Mouse (Mus musculus): ENCODE data around the gene Foxp1. TPM values are rescaled to one million over a fixed set of nuclear protein-coding genes. Genes with fewer than 3 reads are reported as not detected.

Foxp1 gene
- polyA plus RNA-seq, 1 experiment from 2014 or later = 77.5 TPM

GRCm38 (mm10) chr6:99056379-99056778 is 466.1 kb downstream of the Foxp1 start:
- H3K27ac ChIP-seq (replicated peaks) = no peak overlapping the region
- H3K36me3 ChIP-seq = no peaks in the 10 kb centered on the region
- no peak for ATAC-seq (ENCODE audit: insufficient number of reproducible peaks, low FRiP score, low TSS enrichment, low read depth)
- no peak overlapping the region for H3K9ac ChIP-seq
- H3K4me2 ChIP-seq (replicated peaks) = no peak overlapping the region
- H3K27me3 ChIP-seq = 0 out of 2 replicates have a peak, but pooled peaks cover 3% of the 10 kb centered on the region
- no peaks in the 10 kb centered on the region for H3K4me1 ChIP-seq
- 67% methylated on average over 2 of the region's 2 CpGs for WGBS
- H3K9me3 ChIP-seq (replicated peaks) = no peaks in the 10 kb centered on the region
- H3K4me3 ChIP-seq (replicated peaks) = no peak overlapping the region

- Histone ChIP-seq H3K9ac (no peak overlapping the region), H3K4me3 (replicated peaks) (no peak overlapping the region), H3K9me3 (replicated peaks) (no peaks in the 10 kb centered on the region), H3K27ac (replicated peaks) (no peak overlapping the region), H3K27me3 (0 out of 2 replicates have a peak, but pooled peaks cover 3% of the 10 kb centered on the region), H3K4me1 (no peaks in the 10 kb centered on the region), H3K36me3 (no peaks in the 10 kb centered on the region), H3K4me2 (replicated peaks) (no peak overlapping the region)
- 75% methylated on average over 2 of the region's 2 CpGs for WGBS
- no peak for ATAC-seq (ENCODE audit: insufficient number of reproducible peaks, low FRiP score, low TSS enrichment, low read depth)
These were observed 468.5 kb downstream of the Foxp1 start for GRCm38 (mm10) chr6:99053998-99054397.

GRCm38 (mm10) chr6:99053111-99053510 is 469.4 kb downstream of the Foxp1 start:
- Histone ChIP-seq H3K36me3 (no peaks in the 10 kb centered on the region), H3K9ac (no peak overlapping the region), H3K27me3 (0 out of 2 replicates have a peak, but pooled peaks cover 3% of the 10 kb centered on the region), H3K27ac (replicated peaks) (no peak overlapping the region), H3K4me3 (replicated peaks) (no peak overlapping the region), H3K4me2 (replicated peaks) (no peak overlapping the region), H3K9me3 (replicated peaks) (no peaks in the 10 kb centered on the region), H3K4me1 (no peaks in the 10 kb centered on the region)
- WGBS = 78% methylated on average over 7 of the region's 7 CpGs
- no peak for ATAC-seq (ENCODE audit: insufficient number of reproducible peaks, low FRiP score, low TSS enrichment, low read depth)

GRCm38 (mm10) chr6:99051724-99052123 is 470.8 kb downstream of the Foxp1 start:
- H3K27me3 ChIP-seq = no peaks in the 10 kb centered on the region
- no peak overlapping the region for H3K27ac ChIP-seq (replicated peaks)
- ATAC-seq (ENCODE audit: insufficient number of reproducible peaks, low FRiP score, low TSS enrichment, low read depth) = no peak
- no peak overlapping the region for H3K4me3 ChIP-seq (replicated peaks)
- H3K9me3 ChIP-seq (replicated peaks) = no peaks in the 10 kb centered on the region
- H3K4me2 ChIP-seq (replicated peaks) = no peak overlapping the region
- H3K4me1 ChIP-seq = no peaks in the 10 kb centered on the region
- H3K9ac ChIP-seq = no peak overlapping the region
- H3K36me3 ChIP-seq = no peaks in the 10 kb centered on the region

GRCm38 (mm10) chr6:99050288-99051006 is 472.1 kb downstream of the Foxp1 start:
- Histone ChIP-seq H3K27me3 (no peaks in the 10 kb centered on the region), H3K27ac (replicated peaks) (no peak overlapping the region), H3K36me3 (no peaks in the 10 kb centered on the region), H3K4me1 (no peaks in the 10 kb centered on the region), H3K9ac (no peak overlapping the region), H3K4me2 (replicated peaks) (no peak overlapping the region), H3K9me3 (replicated peaks) (no peaks in the 10 kb centered on the region), H3K4me3 (replicated peaks) (no peak overlapping the region)
- 70% methylated on average over 3 of the region's 3 CpGs for WGBS
- ATAC-seq (ENCODE audit: insufficient number of reproducible peaks, low FRiP score, low TSS enrichment, low read depth) = no peak

GRCm38 (mm10) chr6:99047322-99047721 is 475.2 kb downstream of the Foxp1 start:
- H3K4me1 ChIP-seq = no peaks in the 10 kb centered on the region
- no peak overlapping the region for H3K4me2 ChIP-seq (replicated peaks)
- H3K27me3 ChIP-seq = no peaks in the 10 kb centered on the region
- no peak overlapping the region for H3K27ac ChIP-seq (replicated peaks)
- H3K9ac ChIP-seq = no peak overlapping the region
- no peak overlapping the region for H3K4me3 ChIP-seq (replicated peaks)
- no peak for ATAC-seq (ENCODE audit: insufficient number of reproducible peaks, low FRiP score, low TSS enrichment, low read depth)
- 77% methylated on average over 5 of the region's 5 CpGs for WGBS
- H3K9me3 ChIP-seq (replicated peaks) = no peaks in the 10 kb centered on the region
- no peaks in the 10 kb centered on the region for H3K36me3 ChIP-seq

- no peak overlapping the region for H3K27ac ChIP-seq (replicated peaks)
- H3K9ac ChIP-seq = no peak overlapping the region
- no peak for ATAC-seq (ENCODE audit: insufficient number of reproducible peaks, low FRiP score, low TSS enrichment, low read depth)
- H3K4me3 ChIP-seq (replicated peaks) = no peak overlapping the region
- 77% methylated on average over 5 of the region's 5 CpGs for WGBS
- H3K36me3 ChIP-seq = no peaks in the 10 kb centered on the region
- H3K27me3 ChIP-seq = no peaks in the 10 kb centered on the region
- no peaks in the 10 kb centered on the region for H3K9me3 ChIP-seq (replicated peaks)
- no peaks in the 10 kb centered on the region for H3K4me1 ChIP-seq
- H3K4me2 ChIP-seq (replicated peaks) = no peak overlapping the region
These were observed 476.4 kb downstream of the Foxp1 start for GRCm38 (mm10) chr6:99045845-99046788.

GRCm38 (mm10) chr6:99043932-99044664 is 478.4 kb downstream of the Foxp1 start:
- H3K4me3 ChIP-seq (replicated peaks) = no peak overlapping the region
- no peak overlapping the region for H3K9ac ChIP-seq
- H3K4me1 ChIP-seq = no peaks in the 10 kb centered on the region
- no peak overlapping the region for H3K4me2 ChIP-seq (replicated peaks)
- no peaks in the 10 kb centered on the region for H3K27me3 ChIP-seq
- 86% methylated on average over 12 of the region's 12 CpGs for WGBS
- no peak for ATAC-seq (ENCODE audit: insufficient number of reproducible peaks, low FRiP score, low TSS enrichment, low read depth)
- H3K9me3 ChIP-seq (replicated peaks) = no peaks in the 10 kb centered on the region
- no peak overlapping the region for H3K27ac ChIP-seq (replicated peaks)
- no peaks in the 10 kb centered on the region for H3K36me3 ChIP-seq

- Histone ChIP-seq H3K27me3 (no peaks in the 10 kb centered on the region), H3K36me3 (no peaks in the 10 kb centered on the region), H3K27ac (replicated peaks) (no peak overlapping the region), H3K4me2 (replicated peaks) (no peak overlapping the region), H3K4me1 (no peaks in the 10 kb centered on the region), H3K9ac (no peak overlapping the region), H3K9me3 (replicated peaks) (no peaks in the 10 kb centered on the region), H3K4me3 (replicated peaks) (no peak overlapping the region)
- WGBS = 51% methylated on average over 7 of the region's 7 CpGs
- ATAC-seq (ENCODE audit: insufficient number of reproducible peaks, low FRiP score, low TSS enrichment, low read depth) = no peak
These were observed 479.3 kb downstream of the Foxp1 start for GRCm38 (mm10) chr6:99043226-99043625.

GRCm38 (mm10) chr6:99042175-99042954 is 480.2 kb downstream of the Foxp1 start:
- Histone ChIP-seq H3K4me3 (replicated peaks) (no peak overlapping the region), H3K9ac (no peak overlapping the region), H3K27me3 (no peaks in the 10 kb centered on the region), H3K27ac (replicated peaks) (no peak overlapping the region), H3K36me3 (no peaks in the 10 kb centered on the region), H3K9me3 (replicated peaks) (no peaks in the 10 kb centered on the region), H3K4me1 (no peaks in the 10 kb centered on the region), H3K4me2 (replicated peaks) (no peak overlapping the region)
- 80% methylated on average over 6 of the region's 6 CpGs for WGBS
- ATAC-seq (ENCODE audit: insufficient number of reproducible peaks, low FRiP score, low TSS enrichment, low read depth) = no peak
